Mouse (Mus musculus) intestine, embryonic 15.5 days (tissue): ENCODE measurements around the gene Adss. TPM values are rescaled to one million over a fixed set of nuclear protein-coding genes. Genes with fewer than 3 reads are reported as not detected.

Experiments
- ATAC-seq: fragments of 200-750 bp; cut with Nextera tagmentation; 2 replicates; pipeline ENCODE4 v1.8.0; 2017; ENCODE audit warnings: moderate TSS enrichment, moderate library complexity
- H3K27ac ChIP-seq: fragments of 300-500 bp; sonication (generic); 2 replicates; pipeline ENCODE4 v1.5.1; 2015; ENCODE audit warnings: mild to moderate bottlenecking, inconsistent platforms
- H3K27me3 ChIP-seq: fragments of 300-500 bp; sonication (generic); replicated peaks from 2 replicates; pipeline ENCODE4 v1.6.1; 2015; ENCODE audit warnings: inconsistent platforms
- H3K36me3 ChIP-seq: fragments of 300-500 bp; sonication (generic); 2 replicates; pipeline ENCODE4 v1.6.1; 2015; ENCODE audit warnings: inconsistent platforms
- H3K4me1 ChIP-seq: fragments of 300-500 bp; sonication (generic); replicated peaks from 2 replicates; pipeline ENCODE4 v1.6.1; 2015; ENCODE audit warnings: inconsistent platforms
- H3K4me2 ChIP-seq: fragments of 300-500 bp; sonication (generic); replicated peaks from 2 replicates; pipeline ENCODE4 v1.6.1; 2015; ENCODE audit warnings: mild to moderate bottlenecking, inconsistent platforms
- H3K4me3 ChIP-seq: fragments of 300-500 bp; sonication (generic); replicated peaks from 2 replicates; pipeline ENCODE4 v1.5.1; 2015; ENCODE audit warnings: inconsistent platforms
- H3K9ac ChIP-seq: fragments of 300-500 bp; sonication (generic); 2 replicates; pipeline ENCODE4 v1.6.1; 2015; ENCODE audit warnings: inconsistent platforms
- H3K9me3 ChIP-seq: fragments of 300-500 bp; sonication (generic); 2 replicates; pipeline ENCODE4 v1.6.1; 2016; ENCODE audit warnings: inconsistent platforms
- WGBS: fragments of 180-500 bp; shearing (Covaris S2); methylation state at CpG from one replicate; pipeline ENCODE4 v1.1.7; 2015; 5-methylcytosine and 5-hydroxymethylcytosine counted together
- polyA plus RNA-seq: library from polyadenylated mRNA; unstranded; fragments of >200 nt; fragmentation: Nextera tagmentation; extraction: Ambion mirVana; gene quantifications from 2 replicates; pipeline ENCODE4 v1.2.1, GENCODE M21; 2015

Gene Adss
- polyA plus RNA-seq, 1 experiment from 2014 or later, result 50.9 TPM

DNA sequence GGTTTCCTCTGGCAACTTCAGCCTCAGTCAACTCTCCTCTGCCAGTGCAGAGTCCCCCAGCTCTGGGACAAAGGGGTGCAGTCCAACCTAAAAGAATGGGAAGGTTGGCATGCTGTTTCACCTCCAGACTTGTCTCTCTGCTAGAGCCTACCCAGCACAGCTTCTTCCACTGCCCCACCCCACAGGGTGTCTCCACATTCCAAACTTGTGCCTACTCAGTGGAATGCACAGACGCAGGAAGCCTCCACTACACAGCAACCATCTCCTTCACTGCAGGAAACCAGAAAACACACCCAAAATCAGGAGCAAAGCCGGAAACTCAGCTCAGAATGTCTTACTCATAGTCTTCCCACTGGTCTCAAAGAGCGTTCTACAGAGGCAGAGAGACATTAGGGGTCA lies 77.3 kb downstream of the Adss start:
- Histone ChIP-seq H3K9ac (no peak overlapping the region), H3K4me2 (no peak overlapping the region), H3K27me3 (no peaks in the 10 kb centered on the region), H3K36me3 (no peaks in the 10 kb centered on the region), H3K27ac (no peak overlapping the region), H3K4me1 (no peaks in the 10 kb centered on the region), H3K9me3 (no peaks in the 10 kb centered on the region), H3K4me3 (no peak overlapping the region)
- 69% methylated on average over 3 of the region's 3 CpGs for WGBS
- no peak for ATAC-seq

DNA sequence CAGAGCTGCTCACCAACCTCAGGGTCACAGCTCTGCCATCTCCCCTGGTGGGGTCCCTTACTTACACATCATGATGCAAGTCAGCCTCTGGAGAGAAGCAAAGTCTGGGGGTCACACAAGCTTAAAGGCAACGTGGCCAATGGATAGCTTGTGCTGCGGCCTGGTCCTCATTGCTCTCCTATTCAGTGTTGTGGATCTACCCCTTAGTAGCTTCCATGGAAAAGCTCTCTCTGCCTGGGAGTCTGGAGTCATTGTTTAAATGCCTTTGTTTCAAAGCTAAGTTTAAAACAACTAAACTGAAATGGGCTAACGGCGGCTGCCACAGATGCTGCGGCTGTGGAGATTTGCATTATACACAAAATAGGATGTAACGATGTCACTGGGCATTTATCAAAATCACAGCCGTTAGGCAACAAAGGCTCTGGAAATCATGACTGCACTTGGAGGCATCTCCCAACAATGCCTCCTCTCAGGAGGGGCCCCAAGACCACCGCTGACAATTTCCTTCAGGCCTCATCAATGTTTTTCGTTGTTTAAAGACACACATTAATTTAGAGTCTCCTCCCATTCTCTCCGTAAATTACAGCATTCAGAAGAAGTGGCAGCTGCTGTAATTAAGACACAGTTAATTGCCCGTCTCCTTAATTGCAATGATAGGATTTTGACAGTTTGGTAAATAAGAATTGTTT lies 77.8 kb downstream of the Adss start:
- no peak overlapping the region for H3K4me3 ChIP-seq

DNA sequence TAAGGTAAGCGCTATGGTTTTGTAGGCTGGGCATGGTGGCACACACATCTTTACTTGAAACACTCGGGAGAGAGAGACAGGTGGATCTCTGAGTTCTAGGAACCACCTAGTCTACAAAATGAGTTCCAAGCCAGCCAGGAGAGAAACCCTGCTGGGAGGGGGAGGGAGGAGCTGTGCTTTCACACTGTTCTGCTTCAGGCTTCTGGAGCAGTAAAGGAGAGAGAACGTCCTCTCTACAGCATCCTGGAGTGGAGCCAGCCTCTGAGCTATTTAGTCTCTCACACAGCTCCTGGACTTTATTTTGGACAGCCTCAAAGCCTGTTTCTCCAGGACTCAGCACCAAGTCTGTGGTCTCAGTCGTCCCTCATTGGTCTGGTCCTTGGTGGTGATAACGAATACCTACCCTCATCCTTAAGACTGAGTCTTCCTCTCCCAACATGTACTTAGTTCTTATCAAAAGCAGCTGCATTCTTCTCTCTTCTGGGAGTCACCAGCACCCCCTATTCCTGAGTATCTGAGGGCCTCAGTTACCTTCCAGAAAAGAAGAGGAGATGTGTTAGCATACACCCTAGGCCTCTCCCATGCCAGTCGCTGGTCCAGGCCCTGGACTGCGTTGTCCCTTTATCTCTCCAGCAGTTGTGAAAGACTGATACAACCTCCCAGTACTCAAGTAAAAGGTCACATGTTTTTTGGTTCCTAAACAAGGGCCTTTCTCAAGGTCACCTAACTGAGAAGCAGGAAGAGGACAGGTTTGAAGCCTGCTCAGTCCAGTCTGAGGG lies 79.1 kb downstream of the Adss start:
- Histone ChIP-seq H3K27me3 (no peaks in the 10 kb centered on the region), H3K9ac (no peak overlapping the region), H3K9me3 (no peaks in the 10 kb centered on the region), H3K36me3 (no peaks in the 10 kb centered on the region), H3K4me2 (no peak overlapping the region), H3K4me1 (no peaks in the 10 kb centered on the region), H3K4me3 (no peak overlapping the region), H3K27ac (no peak overlapping the region)
- no peak for ATAC-seq
- WGBS, result 72% methylated on average over 7 of the region's 7 CpGs

More for the DNA sequence above, 77.8 kb downstream of the Adss start:
- WGBS, result 58% methylated on average over 11 of the region's 11 CpGs
- no peak overlapping the region for H3K4me2 ChIP-seq
- H3K9me3 ChIP-seq, result no peaks in the 10 kb centered on the region
- no peak overlapping the region for H3K27ac ChIP-seq
- H3K9ac ChIP-seq, result no peak overlapping the region
- H3K27me3 ChIP-seq, result no peaks in the 10 kb centered on the region
- no peak for ATAC-seq
- no peaks in the 10 kb centered on the region for H3K4me1 ChIP-seq
- H3K36me3 ChIP-seq, result no peaks in the 10 kb centered on the region

DNA sequence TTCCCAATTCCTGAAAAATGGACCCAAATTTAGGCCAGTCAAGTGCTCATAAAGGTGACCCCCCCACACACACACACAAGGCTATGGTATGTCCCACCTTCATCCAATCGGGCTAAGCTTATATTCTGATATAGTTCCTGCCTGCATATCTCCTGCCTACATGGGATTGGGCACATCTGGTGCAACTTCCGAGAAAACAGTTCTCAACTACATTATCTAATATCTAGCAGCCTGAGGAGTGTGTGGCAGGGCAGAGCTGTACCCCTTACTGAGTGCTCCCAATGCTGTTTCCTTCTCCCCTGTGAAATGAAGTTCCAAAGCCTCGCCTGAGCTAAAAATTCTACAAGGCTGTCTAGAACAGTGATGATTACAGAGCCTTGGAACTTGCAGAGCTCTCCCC lies 79.9 kb downstream of the Adss start:
- Histone ChIP-seq H3K4me3 (no peak overlapping the region), H3K4me2 (no peak overlapping the region), H3K27me3 (no peaks in the 10 kb centered on the region), H3K27ac (no peak overlapping the region), H3K9me3 (no peaks in the 10 kb centered on the region), H3K36me3 (no peaks in the 10 kb centered on the region), H3K4me1 (no peaks in the 10 kb centered on the region), H3K9ac (no peak overlapping the region)
- 76% methylated on average over 3 of the region's 3 CpGs for WGBS
- ATAC-seq, result no peak

DNA sequence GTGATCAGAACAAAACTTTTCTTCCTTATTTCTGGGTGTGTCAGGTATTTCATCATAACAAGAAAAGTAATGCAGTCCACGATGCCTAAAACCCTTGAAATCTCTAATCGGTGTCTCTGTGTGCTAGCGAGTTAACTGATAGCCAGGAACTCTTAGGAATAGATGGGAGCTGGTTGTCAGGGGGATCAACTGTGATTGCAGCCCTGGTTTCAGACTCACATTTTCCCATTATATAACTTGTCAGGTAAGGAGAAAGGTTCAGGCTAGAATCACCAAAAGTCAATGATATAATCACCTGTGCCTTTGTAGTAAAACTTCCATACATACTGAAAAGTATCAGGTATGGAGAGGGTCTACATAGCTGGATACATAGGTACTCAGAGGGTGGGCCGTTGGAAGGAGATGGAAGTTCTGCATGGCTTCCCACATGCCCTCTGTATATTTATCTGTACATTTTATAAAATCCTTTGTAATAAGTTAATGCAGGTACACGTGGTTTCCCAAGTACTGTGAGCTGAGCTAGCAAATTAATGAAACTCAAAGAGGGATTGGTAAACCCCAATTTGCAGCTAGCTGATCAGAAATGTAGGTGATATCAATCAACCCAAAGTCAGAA lies 81.8 kb downstream of the Adss start:
- Histone ChIP-seq H3K9me3 (no peaks in the 10 kb centered on the region), H3K9ac (no peak overlapping the region), H3K4me2 (no peak overlapping the region), H3K27me3 (no peaks in the 10 kb centered on the region), H3K4me3 (no peak overlapping the region), H3K27ac (no peak overlapping the region), H3K4me1 (no peaks in the 10 kb centered on the region), H3K36me3 (no peaks in the 10 kb centered on the region)
- 81% methylated on average over 5 of the region's 5 CpGs for WGBS
- no peak for ATAC-seq

DNA sequence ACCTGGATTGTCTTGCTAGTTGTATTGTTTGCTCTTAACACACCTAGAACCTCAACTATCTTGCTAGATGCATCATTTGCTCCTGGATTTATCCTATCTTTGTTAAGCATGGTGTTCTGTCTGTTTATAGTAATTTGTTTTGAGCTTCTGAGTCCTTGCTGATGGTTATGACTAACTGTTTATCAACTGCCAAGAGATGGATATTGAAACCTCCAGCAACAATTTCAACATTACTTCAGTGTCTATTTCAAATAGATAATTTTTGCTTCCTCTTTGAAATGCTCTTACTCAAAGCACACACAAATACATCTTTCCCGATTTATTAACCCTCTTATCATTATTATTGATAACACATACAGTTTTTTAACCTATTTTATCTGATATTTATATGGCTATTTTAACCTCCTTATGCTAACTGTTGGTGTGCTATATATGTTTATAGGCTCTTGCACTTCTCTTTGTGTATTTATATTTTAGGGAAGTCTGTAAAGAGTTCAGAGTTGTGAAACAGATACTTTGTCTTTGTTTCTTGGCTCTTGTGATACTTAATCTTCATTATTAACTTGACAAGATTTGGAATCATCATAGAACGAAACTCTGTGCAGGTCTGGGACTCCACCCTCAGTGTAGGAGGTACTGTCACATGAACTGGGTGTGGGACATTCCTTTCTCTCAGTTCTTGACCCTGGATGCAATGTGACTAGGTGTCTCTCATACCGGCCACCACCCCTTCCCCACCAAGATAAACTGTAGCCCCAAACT lies 82.5 kb downstream of the Adss start:
- 63% methylated on average over 3 of the region's 3 CpGs for WGBS

More for the DNA sequence above, 82.5 kb downstream of the Adss start:
- H3K27ac ChIP-seq, result no peak overlapping the region
- H3K27me3 ChIP-seq, result no peaks in the 10 kb centered on the region
- H3K4me3 ChIP-seq, result no peak overlapping the region
- no peaks in the 10 kb centered on the region for H3K9me3 ChIP-seq
- no peaks in the 10 kb centered on the region for H3K4me1 ChIP-seq
- H3K36me3 ChIP-seq, result no peaks in the 10 kb centered on the region
- no peak overlapping the region for H3K4me2 ChIP-seq
- peak; percentile 43 for ATAC-seq
- H3K9ac ChIP-seq, result no peak overlapping the region

Other genes with a start within 250 kb of the Adss start
- 0.19 TPM in 1 of 2 replicates, not detected in the other for gene 1700016C15Rik, start 66.7 kb downstream of the Adss start, polyA plus RNA-seq
- 0.09 and 0.13 TPM in 2 replicates for gene Catspere2, start 186.9 kb upstream of the Adss start, polyA plus RNA-seq